Mouse (Mus musculus): ENCODE data around the gene Rptor.

Rptor gene

DNA sequence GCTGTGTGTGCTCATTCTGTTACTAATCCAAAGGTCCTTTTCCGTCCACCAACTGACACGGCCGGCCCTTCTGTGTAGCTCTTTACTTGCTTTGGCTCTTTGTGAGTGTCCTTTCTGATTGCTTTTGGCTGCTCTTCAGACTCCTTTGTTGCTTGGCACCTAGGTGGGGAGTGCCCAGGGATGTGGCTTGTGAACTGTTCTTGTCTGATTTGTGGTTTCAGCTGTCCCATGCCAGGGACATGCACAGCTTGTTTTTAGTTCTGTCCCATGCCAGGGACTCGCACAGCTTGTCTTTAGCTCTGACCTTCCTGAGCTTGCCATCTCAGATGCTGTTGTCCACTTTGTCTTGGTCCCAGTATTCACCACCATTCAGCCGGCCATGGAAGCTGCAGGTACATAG is 4.8 kb downstream of the Rptor start:
- DNase-seq: no peak

DNA sequence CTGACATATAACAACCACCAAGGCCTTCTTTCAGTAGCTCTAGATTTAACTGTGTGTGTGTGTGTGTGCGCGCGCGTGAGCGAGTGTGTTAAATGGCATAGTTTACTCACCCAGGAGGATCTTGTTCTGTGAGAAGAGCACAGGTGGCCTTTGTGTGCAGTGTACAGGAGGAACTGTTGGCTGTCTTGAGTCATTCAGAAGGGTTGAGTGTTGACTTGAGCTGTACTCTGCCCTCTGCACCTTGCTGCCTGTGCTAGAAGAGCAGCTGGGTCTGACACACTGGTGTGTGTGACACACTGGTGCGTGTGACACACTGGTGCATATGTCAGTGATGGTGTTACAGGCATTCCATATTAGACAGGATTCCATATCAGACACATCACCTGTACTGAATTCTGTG is 8.8 kb downstream of the Rptor start:
- no peak for DNase-seq

DNA sequence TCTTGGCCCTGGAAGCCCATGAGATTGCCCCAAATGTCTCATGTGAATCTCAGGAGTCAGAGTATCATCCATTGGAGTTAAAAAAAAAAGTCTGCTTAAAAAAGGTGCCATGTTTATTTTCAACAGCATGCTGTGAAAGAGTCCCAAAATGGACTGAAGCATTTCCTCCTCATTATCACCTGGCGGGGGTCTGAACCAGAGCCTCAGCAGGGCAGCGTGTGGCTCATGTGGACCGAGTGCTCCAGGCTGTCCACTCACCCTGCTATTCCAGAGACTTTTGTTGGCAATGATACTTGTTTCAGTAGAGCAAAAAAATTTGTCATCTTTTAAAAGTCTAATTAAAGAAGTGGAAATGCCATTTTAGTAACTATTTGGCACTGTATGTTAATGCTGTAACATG is 9.5 kb downstream of the Rptor start:
- no peak for DNase-seq

DNA sequence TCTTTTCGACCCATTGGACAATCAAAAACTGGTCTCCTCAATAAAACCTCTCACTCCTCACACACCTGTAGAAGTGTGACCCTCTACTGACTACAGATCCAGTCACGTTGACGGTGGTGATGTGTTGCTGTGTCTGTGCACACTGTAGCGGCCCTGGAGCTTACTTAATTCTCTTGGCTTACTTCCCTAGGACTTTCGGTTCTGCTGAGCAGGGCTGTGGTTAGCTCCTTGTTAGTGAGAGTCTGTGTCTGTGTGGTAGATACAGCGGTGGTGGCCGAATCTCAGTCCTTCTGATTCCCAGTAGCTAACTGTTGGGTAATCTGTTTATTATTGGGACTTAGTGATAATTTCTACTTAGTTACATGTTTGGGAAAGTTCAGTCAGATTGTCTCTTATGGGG is 12.4 kb downstream of the Rptor start:
- DNase-seq: no peak

DNA sequence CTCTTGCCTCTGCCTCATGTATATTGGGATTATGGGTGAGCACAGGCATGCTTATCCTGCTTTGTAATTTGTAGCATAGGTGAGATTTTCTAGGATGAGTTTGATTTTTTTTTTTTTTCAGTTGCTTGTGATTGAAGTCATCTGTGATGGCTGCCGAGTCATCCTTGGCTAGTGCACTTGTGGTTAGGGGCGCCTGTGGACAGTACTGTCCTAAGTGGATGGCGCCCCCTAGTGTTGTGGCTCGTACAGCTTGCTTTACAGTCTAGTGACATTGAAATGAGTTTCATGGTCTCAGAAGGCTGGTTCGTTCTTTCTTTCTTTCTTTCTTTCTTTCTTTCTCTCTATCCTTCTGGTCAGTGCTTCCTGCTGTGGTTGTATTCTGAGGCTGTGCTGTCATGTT is 16.1 kb downstream of the Rptor start:
- DNase-seq: peak; percentile 42

DNA sequence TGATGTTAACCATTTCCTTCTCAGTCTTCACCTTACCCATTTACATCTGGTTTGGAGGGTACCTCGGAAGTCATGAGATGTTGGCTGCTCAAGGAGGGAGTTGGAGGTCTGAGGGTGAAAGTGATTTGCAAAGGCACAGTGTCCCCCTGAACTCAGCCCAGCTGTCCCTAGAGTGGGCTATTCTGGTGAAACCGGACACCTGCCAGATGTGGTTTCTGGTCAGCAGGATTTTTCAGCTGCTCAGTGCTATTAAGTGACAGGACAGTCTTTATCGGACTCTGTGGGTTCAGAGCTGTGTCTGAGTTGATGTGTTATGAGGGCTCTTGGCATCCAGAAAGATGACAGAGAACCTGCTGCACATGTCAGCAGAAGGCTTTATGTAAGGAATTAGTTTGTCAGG is 18.6 kb downstream of the Rptor start:
- no peak for DNase-seq

DNA sequence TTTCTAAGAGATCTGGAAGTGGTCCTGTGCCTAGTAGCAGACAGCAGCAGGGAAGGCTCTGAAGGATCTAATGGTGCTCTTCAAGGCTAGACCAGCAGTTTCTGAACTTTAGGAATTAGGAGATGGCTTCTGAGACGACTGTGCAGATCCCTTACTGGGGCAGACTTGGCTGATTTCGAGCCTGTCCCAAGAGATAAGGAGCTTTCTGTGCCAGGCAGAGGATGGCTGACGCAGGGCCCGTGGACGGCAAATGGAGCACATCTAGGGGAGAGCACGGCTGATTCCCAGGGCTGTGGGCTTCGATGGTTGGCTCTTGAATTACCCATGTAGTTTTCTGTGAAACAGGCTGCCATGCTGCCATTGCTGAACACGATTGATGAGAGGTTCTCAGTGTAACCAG is 21.1 kb downstream of the Rptor start:
- DNase-seq: no peak

DNA sequence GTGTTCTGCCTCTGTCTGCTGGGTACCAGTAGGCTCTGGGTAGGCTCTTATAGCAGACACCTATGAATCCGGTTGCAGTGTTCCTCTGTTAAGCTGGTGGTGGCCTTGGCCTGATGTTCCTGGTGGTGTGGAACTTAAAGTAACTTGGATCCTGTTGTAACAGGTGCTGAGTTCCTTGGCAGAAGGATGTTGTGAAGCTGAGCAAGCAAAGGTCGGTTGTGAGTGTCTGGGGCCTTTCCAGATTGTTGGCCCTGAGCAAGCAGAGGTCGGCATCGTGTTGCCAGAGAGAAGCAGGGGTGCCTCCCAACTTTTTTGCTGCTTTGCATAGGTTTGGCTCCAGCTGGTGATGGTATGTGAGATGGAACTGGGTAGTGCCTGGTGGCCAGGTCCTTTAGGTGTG is 21.7 kb downstream of the Rptor start:
- DNase-seq: no peak

DNA sequence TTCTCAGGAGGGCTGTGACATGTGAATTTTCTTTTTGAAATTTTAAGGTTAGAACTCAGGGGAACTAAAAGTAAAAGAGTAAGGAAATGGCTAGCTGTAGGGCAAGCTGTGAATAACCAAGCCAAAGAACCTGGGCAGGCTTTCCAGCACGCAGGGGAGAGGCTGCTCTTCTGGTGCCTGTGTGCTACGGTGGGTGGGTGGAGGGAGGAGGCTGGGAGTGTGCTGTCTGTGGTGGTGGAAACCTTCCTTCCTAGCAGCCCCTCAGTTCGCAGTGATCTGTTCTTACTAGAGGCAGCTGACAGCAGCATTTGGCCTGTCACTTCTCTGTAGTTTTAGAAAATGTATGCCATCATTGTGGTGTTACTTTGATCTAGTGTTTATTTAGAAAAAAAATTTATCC is 22.2 kb downstream of the Rptor start:
- DNase-seq: no peak

DNA sequence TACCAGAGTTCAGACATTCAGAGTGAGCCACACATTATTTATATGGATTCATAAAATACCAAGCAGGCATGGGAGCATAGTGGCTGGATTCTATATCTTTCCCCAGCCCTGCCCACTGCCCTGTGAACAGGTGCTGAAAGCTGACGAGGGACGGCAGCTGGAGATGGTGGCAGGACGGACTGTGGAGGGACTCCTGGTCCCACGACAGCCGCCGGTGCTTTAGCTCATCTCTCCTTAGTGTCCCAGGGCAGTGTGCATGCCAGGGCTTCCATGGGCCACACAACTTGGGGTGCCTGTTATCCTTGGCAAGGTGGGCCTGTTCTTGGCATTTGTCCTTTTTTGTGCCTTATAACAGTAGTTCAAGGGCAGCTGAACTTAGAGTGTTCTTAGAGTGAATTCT is 22.8 kb downstream of the Rptor start:
- DNase-seq: no peak

DNA sequence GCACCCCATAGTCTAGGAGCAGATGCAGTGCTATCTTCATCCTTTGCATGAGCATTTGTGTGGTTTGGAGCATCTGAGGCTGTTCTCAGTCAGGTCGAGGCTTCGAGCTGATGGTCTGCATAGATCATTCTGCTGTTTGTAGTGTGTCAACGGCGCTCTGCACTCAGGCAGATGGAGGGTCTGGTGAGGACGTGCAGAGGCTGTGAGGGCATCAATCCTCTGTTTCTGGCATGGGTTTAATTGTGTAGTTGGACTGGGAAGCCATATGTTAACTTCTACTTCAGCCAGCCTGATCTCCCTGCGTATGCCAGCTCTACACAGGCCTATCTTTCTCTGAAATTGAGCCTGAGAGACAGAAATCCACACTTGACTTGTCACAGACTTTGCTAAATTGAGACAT is 23.2 kb downstream of the Rptor start:
- DNase-seq: peak; percentile 45

DNA sequence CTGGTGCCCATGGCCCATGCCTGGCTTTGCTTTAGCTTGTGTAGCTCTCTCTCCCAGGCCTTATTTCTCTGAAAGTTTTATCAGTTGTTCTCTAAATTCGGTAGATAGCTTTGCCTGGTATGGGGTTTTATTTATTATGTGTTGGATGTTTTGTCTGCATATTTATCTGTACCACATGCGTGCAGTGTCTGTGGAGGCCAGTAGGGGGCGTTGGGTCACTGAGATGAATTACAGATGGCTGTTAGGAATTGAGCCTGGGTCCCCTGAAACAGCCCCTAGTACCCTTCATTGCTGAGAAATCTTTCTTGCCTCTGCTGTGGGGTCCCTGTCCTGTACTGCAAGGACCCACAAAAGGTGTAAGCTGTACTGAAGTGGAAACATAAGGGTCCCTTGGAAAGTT is 24.5 kb downstream of the Rptor start:
- DNase-seq: no peak

DNA sequence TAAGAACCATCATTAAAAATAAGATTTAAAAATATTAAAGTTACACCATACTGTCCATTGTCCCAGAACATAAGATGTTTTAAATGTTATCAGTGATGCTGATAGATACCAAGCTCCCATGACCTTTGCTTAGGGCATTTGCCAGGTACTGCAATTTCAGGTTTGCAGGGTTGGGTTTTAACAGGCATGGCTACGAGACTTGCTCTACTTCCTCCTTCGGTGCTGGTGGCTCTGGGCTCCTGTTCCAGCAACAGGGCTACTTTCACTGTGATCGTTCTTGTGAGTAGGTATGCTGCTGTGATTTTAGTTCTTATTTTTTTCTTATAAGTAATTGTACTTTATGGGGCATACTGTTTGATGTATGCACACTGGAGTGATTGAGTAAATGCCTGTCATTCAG is 26.4 kb downstream of the Rptor start:
- no peak for DNase-seq

DNA sequence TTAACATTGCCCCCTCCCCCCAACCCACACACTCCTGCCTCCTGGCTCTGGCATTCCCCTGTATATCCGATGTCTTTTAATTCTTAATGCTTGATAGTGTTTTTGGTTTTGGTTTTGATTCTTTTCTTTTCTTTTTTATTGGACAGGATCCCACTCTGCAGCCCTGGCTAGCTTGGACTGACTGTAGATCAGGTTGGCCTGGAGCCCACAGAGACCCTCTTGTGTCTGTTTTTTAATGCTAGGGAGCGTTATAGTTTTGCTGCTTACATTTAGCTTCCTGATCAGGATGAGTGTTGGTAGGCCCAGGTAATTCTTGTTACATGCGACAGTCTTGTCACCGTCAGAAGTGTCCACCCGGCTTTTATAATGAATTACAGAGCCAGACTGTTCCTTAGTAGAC is 27.6 kb downstream of the Rptor start:
- DNase-seq: no peak

DNA sequence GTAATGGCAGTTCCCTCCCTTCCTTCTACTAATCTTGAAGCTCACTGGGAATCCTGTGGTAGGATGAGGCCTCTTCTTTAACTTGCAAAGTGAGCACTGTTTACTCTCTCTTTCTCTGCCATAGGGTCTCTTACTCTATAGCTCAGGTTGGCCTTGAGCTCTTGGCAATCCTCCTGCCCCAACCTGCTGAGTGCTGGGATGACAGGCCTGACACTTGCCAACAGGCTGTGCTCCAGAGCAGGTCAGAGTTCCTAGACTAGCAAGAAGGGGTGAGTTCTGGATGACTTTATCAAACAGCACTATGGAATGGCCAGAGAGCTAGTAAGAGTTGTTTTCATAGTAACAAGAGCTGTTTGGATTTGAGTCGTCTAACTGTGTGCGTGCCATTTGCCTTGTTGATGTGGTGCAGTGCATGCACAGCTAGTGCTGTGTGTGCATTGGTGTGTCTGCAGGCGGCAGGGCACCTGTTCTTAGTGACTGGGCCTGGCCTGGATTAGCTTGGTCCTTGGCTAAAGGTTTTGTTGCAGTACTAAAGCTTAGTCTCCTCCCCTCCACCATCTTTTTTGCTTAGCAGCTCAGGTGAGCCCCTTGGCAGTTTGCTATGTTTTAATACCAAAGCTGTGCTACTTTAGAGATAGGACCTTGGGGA is 28.6 kb downstream of the Rptor start:
- peak; percentile 47 for DNase-seq

DNA sequence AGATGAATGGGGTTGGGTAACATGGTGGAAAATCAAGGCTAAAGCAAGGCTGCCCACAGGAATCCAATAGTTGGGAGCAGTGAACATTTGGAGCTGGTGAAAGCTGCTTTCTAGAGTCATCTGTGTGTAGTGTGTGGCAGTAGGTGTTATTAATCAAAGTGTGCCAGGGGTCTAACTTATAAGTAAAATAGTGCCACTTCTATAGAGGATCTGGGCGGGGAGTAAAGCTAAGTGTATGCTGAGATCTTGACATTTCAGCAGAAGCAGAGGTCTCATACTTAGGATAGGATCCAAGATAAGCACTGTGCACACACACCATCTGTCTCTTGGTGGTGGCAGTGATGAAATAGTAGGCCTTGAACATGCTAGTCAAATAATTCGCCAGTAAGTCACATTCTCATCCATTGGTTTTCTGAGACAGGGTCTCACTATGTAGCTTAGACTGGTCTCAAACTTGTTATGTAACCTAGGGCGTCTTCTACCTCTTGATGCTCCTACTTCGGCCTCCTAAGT is 33.7 kb downstream of the Rptor start:
- no peak for DNase-seq

DNA sequence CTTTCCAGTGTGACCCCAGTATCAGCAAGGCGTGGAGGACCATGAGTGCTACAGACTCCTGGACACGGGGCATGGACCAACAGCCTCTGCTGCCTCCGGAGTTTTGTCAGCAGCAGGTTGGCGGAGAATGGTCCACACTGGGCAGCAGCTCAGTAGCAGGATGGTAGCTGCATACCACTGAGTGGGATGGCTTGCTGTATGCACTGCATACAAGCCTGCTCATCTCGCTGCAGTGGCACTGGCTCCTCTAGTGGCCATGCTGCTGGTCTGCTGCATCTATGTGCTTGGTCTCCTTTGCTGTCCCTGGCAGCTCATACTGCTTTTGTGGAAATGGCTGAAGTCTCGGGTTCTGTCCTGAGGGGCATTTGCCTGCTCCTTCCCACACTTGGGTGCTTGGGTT is 34.8 kb downstream of the Rptor start:
- DNase-seq: peak; percentile 41

DNA sequence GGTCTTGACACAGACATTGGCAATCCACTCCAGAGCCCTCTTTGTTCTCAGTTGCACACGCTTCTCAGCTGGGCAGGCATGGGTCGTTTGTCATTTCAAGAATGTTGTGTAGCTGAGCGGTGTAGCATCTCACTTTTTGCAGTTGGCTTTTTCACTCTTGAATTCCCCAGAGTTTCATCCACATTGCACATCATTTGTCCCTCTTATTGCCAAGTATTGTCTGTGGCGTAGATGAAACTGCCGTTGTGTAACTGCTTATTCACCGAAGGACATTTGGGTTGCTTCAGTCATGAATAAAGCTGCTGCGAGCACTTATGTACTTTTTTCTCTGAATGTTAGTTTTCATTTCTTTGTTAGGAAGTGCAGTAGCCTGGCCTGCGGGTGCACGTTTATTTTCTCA is 37.8 kb downstream of the Rptor start:
- DNase-seq: no peak

DNA sequence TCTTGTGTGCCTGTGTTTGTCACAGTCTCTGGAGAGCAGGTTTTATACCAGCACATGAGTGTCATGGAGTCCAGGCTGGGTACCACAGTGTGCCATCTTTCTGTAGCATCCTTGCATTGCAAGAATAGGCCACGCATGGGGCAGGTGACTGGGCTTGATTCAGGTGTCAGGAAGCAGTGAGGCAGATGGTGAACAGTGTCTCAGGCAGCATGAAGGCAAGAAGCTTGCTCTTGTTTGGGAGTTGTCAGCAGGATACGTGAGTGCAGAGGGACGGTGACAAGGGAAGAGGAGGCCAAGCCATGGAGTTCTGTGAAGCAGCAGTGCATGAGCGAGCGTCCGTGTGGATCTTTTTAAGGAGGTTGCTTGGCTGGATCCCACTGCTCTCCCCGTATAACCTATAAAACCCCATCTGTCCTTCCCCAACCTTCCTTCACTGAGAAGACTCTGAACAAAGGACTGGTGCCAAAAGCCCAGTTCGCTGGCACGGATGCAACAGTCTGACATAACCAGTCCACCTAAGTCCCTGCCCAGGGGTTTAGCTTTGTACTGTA is 39.2 kb downstream of the Rptor start:
- peak; percentile 81 for DNase-seq

DNA sequence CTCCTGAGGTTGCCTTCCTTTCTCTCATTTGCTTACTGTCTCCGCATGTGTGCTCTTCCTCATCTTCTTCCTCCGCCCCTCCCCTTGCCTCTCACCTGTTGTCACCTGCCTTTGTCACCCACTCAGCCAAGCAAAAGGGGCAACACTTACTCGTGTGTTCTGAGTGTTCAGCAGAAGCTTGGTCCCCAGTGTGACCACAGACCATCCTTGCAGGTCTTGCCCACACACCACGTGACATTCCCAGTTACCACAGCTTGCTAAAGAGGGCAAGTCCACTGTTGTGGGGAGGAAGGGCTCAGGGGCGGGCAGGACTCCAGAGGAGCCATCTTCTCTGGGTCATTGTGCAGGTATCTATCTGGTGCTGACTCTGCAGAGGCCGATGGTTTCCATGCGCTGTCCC is 40.6 kb downstream of the Rptor start:
- DNase-seq: no peak

DNA sequence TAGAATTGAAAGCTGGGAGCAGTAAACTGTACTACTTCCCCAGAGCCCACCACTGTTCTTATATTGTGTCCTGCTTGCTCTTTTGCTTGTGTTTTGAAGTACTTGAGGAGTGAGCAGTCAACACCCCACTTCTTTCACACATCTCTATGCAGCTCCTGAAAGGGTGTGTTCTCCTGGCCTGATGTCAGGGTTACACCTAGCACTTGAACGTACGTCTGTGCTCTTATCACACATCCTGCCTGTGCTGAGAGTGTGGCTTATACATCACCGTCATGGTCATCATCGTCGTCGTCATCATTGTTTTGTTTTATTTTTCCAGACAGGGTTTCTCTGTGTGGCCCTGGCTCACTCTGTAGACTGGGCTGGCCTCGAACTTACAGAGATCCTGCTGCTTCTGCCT is 41.4 kb downstream of the Rptor start:
- no peak for DNase-seq

DNA sequence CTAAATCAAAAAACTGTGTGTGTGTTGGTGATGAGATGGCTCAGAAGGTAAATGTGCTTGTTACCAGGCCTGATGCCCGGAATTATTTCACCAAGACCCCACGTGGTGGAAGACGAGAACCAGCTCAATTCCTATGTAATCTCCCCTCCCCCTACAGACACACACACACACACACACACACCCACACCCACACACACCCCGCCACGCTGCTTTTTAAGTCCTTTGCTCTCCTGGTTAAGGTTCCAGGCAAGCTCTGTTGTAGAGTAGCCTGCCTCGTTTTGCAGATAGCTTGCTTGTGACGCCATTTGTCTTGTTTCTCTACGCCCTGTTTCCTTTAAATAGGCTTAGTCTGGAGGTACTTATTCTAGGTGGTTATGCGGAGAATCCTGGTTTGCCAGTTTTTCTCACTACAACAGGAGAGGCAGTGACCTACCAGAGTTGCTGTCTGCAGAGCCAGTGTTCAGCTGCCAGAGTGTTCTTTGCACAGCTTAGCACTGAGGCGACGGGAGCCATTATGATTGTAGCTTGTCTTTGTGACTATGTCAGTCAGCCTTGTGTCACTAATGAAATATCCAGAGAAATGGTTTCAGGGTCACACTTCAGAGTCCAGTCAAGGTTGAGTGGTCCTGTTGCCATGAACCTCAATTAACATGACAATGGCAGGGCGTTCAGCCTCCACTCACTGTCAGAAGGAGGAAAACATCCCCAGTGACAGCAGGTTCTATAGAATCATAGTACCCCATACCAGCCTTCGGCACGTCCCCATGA is 42.1 kb downstream of the Rptor start:
- no peak for DNase-seq

DNA sequence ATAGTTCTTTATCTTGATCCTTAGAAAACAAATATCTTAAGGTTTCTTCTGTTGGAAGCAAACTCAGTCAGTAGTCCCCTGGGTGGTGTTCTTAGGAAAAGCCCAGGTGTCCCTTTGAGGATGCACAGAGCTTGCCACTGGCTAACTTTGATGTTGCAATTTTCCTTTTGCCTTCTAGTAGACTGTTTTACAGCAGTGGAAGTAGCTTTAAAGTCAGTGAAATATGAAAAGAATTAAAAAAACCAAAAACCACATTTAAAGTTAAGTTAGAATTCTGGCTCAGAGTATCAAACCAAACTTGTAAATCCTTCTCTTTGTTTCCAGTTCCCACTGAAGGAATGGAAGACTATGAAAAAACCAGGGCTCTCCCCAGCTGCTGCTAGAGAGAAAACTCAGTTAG is 47.8 kb downstream of the Rptor start:
- DNase-seq: no peak

DNA sequence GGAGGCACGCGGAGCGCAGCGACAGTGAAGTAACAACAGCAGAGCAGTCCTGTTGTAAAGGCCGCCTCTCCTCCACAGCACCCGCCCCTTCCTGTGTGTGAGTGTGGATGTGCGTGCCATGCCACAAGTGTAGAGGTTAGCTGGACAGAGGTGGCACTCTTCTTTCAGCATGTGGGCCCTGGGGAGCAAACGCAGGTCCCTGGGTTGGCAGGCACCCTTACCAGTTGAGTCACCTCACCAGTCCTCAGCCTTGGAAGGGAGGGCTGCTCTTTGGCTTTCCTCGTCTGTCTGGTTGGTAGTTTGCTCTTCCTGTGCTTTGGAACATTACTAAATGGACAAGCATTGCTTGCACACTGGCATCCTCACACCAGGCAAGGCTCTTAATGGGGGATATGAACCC is 50.6 kb downstream of the Rptor start:
- DNase-seq: no peak

DNA sequence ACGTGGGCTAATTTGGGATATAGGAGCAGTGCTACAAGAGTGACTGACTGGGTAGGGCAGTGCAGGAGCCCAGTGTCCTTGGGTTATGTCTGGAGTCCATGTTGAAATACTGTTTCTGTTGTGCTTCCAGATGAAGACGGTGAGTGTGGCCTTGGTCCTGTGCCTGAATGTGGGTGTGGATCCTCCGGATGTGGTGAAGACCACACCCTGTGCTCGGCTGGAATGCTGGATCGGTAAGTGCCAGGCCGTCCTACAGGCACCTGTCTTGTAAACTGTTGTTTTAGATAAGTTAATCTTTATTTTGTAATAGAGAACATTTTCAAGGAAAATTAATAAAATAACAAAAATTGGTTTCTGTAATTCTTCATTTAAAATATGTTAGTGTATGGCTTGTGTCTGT is 54.8 kb downstream of the Rptor start:
- no peak for DNase-seq

All from cerebellum, adult 11-12 months (tissue).